Mouse (Mus musculus) ovary, adult 18-20 months (tissue): ENCODE results near the gene Sipa1l1.

ENCODE experiments used
- DNase-seq: peaks from one replicate; pipeline ENCODE4 v3.0.0; 2022; ENCODE audit warnings: low spot score, mixed read lengths

Sipa1l1 gene

GRCm38 (mm10) chr12:82247371-82248258, 78.5 kb downstream of the Sipa1l1 start:
- DNase-seq: no peak

GRCm38 (mm10) chr12:82248501-82248900, 79.4 kb downstream of the Sipa1l1 start:
- DNase-seq: no peak

DNA sequence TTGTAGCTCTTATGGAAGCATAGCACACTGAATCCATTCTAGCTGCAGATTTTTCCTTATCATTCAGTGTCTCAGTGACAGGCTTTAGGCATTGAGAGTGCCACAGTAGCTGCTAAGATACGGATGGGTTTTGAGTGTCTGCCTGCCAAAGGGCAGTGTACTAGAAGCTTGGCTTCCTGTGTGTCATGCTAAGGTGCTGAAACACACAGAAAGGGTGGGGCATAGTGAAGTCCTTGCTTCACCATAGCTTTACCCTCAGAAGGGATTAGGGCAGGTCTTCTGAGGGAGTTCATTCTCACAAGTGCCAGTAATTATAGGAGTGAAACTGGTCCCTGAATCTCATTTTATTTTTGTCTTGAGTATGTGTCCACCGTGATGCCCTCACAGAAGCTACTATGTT, 82.2 kb downstream of the Sipa1l1 start:
- no peak for DNase-seq

DNA sequence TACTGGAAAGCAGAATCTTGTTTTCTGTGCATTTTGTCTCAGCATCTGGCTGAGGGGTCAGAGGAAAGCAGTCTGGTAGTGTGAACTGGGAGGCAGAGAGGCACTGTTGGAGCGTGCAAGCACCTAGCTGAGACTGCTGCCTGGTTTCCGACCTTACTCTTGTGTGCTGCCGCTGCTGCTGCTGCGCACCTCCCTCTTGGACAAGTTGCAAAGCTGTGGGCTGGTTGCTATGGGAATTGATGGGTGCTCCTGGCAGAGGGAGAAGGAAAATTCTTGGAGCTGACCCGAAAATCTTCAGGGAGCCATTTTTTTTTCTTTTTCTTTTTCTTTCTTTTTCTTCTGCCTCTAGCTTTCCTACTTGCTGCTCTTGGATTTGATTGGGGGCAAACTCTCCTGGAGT, 85.0 kb downstream of the Sipa1l1 start:
- DNase-seq: peak; percentile 8

DNA sequence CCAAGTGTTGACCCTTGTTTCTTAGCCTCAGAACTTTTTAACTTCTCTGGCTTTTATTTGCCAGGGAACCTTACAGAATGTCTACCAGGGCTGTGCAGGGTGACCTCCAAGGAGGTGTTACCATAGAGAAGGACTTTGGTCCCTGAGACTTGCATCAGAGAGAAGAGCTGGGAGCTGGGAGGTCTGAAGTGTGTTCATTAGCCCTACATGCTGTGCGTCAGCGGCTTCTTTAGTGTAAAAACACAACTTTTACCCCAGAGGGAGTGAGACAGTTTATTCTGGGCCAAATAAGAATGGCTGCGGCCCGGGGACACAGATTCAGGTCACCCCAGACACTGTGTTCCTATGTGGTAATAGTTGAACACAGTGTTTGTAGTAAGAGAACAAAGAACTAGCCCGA, 86.9 kb downstream of the Sipa1l1 start:
- no peak for DNase-seq

DNA sequence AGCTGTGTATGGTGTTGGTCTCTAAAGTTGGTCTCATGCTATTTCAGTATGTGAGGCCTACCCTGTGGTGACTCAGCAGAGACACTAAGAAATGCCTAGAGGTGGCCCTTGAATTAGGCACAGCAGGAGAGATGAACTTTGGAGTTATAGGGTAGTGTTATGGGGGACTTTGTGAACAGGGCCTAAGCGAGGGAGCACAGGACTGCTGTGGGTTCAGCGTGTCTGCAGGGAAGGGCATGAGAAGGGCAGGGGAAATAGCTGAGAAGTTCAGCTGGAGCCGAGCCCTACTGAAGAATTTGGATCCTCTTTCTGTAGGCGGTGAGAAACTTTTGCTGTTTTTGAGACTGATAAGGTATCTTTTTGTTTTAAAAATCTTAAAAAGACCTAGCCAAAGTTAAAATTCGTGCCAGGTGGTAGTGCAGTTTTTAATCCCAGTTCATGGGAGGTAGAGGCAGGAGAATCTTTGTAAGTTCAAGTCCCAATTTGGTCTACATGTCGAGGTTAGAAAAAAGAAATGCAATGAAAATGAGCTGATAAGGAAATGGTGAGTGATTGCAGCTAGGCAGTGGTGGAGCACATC, 87.9 kb downstream of the Sipa1l1 start:
- DNase-seq: no peak

GRCm38 (mm10) chr12:82257994-82258785, 89.1 kb downstream of the Sipa1l1 start:
- DNase-seq: no peak

DNA sequence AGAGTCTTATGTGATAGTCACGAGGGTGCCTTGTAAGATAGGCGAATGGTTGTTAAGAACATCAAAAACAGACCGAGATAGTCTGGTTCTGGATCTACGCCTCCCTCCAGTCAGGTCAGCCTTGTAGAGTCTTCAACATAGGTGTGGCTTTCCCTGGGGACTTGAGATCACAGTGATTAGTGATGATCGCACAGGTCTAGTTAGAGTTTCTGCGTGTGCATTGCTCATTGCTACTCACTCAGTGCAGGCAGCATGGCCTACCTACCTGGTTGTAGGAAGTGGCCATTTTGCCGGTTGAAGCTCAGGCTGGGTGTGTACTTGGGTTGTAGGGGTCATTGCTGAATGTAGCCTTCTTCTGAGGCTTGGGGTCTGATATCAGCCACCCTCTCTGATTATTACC, 94.3 kb downstream of the Sipa1l1 start:
- DNase-seq: no peak

GRCm38 (mm10) chr12:82264083-82264851, 95.1 kb downstream of the Sipa1l1 start:
- no peak for DNase-seq

GRCm38 (mm10) chr12:82265335-82266274, 96.5 kb downstream of the Sipa1l1 start:
- DNase-seq: no peak

DNA sequence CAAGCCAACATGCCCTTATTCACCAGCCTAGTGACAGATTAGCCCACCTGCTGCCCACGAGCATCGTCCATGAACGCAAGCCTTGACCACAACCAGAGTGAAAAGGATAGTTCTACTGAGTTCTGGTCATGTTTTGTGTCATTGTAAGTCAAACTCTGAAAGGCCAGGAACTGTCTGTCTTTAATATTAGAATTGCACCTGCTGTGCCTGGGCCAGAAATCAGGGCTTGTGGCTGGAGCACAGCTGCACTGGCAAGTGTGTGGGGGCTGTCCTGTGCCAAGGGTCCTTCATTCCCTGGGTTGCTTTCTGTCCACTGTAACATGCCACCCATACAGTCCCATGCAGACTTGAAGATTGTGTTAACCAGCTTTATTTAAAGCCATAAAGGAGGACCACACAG, 102.3 kb downstream of the Sipa1l1 start:
- DNase-seq: no peak

- DNase-seq: no peak
Measured at GRCm38 (mm10) chr12:82273503-82273902, 104.4 kb downstream of the Sipa1l1 start.

DNA sequence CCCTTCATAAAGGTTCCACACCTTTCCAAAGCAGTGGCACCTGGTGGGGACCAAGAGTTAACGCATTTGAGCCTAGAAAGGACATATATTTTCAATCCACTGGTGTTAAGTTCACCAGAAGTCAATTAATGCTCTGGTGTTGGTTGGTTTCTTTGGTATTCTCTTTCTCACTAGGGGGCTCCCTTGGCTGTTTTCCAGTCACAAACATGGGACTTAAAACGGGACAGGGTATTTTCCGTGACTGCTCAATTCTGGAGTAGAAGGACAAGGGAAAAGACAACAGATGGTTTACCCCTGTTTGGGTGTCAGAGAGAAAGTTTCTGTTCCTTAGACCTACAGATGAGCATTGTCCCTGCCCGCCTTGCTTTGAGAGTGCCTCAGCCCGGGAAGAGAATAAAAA, 105.5 kb downstream of the Sipa1l1 start:
- no peak for DNase-seq

DNA sequence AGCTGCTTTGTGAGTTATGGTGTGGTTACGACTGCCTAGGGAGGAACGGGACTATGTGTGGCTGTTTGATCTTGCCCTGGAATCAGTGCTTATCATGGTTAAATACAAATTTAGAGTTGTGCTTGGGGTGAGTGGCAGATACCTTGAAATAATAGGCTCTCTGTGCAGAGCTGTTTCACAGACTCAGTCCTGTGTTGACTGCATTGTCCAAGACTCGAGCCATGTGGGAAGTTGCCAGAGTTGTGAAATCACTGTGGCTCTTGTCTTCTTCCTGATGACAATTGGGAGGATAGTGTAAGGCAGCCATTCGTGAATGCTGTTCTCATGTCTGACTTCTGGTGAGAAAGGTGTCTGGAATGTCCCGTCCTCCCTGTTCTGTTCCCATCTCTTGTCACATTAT, 106.6 kb downstream of the Sipa1l1 start:
- DNase-seq: no peak

DNA sequence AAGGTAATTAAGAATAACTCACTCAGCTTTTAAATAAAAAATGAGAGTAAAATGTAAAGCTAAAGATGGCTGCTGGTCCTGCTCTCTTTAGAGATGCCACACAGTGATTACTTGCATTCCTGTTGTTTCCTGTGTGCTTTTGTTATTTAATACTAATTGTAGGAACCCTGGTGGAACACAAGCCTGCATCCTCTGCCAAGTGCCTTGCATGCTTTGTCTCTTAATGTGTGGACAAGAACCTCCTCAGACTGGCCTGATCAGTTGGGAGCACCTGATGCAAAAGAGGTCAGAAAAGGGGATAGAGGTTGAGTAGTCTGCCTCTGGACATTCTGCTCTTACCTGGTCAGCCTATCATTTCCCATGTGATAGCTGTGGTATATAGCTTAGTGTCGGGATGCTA, 107.5 kb downstream of the Sipa1l1 start:
- DNase-seq: no peak

GRCm38 (mm10) chr12:82284617-82285016, 115.5 kb downstream of the Sipa1l1 start:
- no peak for DNase-seq

DNA sequence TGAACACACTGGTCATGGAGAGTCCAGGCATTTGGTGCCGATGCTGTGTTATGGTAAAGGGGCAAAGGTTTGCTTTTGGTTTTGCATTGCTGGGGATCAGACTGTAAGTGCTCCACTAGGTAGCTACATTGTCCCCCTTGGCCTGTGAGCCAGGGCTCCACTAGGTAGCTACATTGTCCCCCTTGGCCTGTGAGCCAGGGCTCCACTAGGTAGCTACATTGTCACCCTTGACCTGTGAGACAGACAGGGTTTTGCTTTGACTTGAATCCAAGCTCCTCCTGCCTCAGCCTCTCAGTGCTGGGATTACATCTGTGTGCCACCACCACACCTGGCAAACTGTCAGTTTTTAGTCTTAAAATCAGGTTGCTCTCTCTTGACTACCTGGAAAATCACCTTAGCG, 115.9 kb downstream of the Sipa1l1 start:
- DNase-seq: no peak

- DNase-seq: no peak
Measured at GRCm38 (mm10) chr12:82286068-82286467, 116.9 kb downstream of the Sipa1l1 start.

GRCm38 (mm10) chr12:82286804-82287203, 117.7 kb downstream of the Sipa1l1 start:
- DNase-seq: no peak

- no peak for DNase-seq
Measured at GRCm38 (mm10) chr12:82293545-82294247, 124.6 kb downstream of the Sipa1l1 start.
